Mouse (Mus musculus): ENCODE results near the gene Tomm20l.
"Not testable (repeated sequence)": the region's sequence is repeated elsewhere in the genome, so short reads cannot be mapped to it uniquely, and the experiment has no call there.

The Tomm20l gene

DNA sequence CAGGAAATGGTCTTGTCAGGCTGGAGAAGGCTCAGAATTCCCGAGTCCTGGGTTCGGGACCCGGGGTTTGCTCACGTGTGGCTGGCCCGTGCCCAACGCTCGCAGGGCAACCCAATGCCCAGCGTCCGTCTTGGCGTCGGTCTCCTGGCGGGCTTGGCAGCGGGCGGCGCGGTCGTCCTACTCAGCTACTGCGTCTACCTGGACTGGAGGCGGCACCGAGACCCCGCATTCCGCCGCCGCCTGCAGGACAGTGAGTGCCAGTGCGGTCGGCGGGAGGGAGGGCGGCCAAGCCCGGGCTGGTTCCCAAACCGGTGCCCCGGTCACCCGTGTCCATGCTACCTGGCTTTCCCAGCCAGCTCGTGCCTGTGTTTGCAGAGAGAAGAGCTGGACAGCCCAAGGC is at the start of gene Tomm20l:
Gene Tomm20l, plus strand, starts transcription at position 98 of the 400 bp plus-strand sequence.
- DNase-seq: no peak

DNA sequence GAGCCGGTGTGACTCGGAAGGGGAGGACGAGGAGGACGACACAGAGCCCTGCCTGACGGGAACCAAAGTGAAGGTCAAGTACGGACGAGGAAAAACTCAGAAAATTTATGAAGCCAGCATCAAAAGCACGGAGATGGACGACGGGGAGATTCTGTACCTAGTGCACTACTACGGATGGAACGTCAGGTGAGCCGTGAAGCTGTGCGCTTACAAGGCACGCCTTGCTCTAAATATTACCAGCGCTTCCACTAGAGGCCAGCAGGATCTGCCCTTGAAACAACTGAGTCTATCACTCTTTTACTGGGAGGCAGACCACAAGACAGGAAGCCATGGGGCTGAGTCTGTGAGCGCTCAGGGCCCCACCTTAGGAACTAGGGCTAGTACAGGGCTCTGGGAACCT is 41.4 kb upstream of the Tomm20l start:
- DNase-seq: no peak

DNA sequence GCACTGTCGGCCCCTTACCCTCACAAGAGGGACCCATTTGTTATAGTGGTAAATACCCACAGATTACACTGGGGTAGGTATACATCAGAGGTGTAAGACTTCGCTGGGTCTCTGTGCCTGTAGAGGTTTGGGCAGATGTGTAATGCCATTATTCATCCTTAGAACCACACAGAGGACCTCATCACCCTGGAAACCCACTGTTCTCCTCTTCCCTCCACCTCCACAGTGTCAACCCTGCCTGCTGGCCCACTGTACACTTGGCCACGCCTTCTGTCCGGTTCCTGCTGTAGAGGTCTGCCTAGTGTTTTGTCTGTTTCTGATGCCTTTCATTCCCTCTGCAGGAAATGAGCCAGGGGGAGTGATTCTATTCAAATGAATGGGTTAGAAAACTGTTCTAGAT is 39.2 kb upstream of the Tomm20l start:
- no peak for DNase-seq

DNA sequence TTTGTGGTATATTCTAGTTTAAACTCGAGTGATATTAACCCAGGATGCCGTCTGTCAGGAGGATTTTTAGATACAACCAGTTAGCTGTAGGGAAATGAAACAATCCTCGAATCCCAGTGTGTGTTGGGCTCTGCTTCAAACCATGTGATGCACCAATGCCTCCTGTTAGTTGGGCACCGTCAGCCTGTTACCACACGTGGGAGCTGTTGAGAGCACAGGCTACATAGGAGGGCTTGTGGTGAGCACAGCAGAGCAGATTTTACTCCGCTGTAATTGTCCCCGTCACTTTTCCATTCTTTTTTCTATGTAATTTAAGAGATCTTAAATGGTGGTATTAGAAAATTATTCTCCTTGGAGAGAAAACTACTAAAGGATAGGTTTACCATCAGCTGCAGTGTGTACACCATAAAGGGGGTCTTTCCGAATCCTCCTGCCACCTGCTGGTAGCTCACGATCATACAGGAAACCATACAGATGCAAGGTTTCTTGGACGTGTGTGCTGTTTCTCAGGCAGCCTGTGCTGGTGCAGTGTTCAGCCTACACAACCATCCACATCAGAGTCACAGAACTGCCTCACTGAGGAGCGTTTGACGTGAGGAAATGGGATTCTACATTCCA is 38.0 kb upstream of the Tomm20l start:
- DNase-seq: peak; percentile 77

DNA sequence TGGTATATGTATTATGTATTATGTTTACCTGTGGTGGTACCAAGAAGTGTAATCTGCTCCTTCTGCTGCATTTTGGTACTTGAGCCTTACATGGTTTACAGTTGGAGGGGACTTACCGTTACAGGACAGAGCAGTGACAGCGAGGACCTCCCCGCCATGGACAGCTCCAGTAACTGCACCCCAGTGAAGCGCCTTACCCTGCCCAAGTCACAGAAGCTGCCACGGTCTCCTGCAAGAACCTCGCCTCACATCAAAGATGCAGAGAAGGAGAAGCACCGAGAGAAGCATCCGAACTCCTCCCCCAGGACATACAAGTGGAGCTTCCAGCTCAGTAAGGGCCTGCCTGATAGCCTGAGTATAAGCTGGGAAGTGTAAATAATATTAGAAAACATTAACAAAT is 24.9 kb upstream of the Tomm20l start:
- DNase-seq: no peak

DNA sequence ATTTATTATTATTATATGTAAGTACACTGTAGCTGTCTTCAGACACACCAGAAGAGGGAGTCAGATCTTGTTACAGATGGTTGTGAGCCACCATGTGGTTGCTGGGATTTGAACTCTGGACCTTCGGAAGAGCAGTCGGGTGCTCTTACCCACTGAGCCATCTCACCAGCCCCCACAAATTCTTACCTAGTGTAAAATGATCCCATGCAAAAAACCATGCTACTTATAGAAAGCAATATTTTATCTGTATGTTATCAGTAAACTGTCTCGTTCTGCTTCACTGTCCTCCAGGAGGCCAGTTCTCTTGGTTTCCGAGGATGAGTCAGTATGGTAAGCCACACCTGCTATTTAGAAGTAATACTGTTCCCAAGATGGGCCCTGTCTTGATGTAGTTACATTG is 7.0 kb upstream of the Tomm20l start:
- not testable (repeated sequence) for DNase-seq

DNA sequence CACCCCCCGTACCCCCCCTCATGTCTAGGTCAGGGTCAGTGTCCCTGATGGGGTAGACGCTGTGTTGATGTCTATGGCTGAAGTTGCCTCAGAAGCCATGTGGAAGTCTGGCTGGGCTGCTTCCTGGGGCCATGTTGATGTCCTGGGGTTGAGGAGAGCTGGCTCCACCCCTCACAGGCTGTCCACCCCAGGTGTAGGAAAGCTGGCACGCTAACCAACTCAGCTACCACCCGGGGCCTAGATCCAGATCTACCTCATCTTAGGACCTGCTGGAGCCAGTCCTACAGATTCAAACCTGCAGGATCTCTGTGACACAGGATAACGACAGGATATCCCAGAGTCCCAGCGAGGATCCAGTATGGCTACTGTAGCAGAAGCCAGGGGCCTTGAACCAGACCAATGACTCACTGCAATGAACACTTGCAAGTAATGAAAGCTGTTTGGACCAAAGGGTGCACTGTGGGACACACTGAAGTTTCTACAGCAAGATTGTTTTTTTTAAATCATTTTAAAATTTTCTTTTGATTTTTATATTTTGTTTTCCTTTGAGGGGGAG is 3.9 kb upstream of the Tomm20l start:
- DNase-seq: no peak

DNA sequence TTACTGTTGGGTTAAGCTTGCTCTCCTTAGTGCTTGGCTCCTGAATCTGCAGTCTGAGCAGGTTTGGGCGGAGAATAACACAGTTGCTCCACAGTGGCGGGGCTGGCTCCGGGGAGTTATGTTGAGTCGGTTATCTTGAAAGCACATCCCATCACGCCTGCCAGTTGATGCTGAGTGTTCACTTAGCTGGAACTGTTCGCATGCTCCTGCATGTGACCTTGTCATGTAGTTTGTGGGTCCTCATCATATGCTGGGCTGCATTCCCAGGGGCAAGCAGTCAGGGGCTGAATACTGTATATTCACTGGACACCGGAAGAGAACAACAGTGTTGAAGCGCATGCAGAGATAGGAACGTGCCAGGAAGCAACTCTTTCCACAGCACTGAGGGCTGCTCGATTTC is 1.8 kb downstream of the Tomm20l start:
- no peak for DNase-seq

DNA sequence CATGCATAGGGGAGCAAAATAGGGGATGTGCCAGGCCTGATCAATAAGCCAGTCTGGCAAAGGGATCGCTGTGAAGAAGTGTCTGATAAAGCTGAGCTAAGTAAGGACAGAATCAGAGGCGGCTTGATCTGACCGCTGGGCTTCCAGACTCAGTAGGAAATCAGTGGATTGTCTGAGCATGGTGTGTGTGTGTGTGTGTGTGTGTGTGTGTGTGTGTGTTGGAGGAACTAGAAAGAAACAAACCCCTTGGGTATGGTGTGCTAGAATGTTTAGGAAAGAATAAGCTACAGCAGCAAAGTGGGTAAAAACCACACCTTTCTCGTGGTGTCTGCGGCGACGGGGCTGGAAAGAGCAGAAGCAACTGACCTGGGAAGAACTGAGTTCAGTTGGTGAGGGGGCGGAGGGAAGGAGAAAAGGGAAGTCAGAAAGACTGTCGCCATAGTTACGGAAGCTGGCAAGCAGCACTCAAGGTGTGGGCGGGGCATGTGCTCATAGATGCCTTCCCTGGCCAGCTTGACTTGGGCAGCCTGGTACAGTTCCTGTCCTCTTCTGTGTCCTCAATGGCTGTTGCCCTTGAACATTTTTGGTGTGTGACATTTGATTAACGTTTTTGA is 2.6 kb downstream of the Tomm20l start:
- peak; percentile 87 for DNase-seq

DNA sequence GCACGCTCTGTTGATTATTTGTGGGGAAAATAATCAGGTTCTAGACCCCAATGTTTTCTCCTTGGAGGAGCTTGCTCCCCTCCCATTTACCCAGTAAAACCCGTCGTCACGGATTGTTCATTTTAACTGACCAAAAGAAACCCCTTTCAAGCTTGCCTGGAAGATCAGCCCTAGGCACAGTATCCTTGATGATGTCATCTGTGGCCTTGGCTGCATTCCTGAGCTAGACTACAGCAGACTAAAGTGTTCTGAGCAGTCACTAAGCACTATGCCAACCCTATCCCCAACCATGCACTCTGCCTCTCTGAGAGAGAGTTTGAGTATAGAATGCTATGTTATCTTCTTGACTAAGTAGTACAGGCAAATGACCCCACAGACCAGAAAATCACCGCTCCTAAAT is 5.2 kb downstream of the Tomm20l start:
- DNase-seq: no peak

DNA sequence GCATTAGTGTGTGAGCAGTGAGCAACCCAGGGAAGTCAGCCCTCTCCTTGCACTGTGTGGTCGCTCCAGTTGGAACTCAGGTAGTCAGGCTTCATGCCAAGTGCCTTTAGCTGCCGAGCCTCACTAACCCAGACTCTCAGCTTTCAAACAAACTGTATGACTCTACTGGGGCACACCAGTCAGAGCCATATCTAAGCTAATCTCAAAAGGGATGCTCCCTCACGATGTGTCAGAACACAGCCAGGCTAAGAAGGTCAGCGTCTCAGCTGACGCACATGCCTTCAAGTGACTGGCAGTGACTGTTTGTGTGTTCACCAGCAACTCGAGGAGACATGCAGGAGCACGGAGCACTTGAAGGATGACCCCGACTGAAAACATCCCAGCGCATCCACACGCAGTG is 11.5 kb downstream of the Tomm20l start:
- DNase-seq: no peak

DNA sequence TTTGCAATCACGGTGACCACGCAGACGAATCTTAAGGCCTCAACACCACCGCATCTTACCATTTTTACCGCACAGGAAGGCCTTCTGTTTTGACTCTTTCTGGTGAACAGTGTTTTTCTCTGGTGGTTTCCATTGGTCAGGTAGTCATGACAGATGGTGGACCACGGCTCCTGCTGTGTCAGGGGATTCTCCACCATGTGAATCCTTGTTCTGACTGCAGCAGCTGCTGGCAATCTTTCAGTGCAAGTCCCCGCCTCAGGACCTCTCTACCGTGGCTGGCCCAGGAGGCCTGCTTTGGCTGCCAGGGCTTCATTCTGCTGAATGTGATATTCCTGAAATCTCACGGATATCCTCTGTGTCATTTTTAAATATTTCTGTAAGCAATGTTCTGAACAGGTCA is 12.1 kb downstream of the Tomm20l start:
- no peak for DNase-seq

DNA sequence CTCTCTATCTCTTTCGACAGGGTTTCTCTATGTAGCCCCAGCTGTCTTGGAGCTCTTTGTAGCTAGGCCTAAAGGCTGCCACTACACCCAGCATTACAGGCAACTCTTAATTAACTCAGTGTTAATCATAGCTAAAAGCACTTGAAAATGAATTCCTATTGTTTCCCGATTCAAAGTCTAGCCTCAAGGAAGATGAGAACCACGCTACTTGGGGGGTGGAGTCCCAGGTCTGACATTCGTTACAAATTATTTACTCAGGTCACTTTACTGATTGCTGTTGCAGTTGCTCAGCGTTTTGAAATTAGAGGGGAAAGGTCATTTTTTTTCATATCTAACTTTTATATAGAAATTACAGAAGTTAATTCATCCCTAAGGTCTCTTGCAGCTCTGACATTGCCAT is 24.4 kb downstream of the Tomm20l start:
- DNase-seq: no peak

DNA sequence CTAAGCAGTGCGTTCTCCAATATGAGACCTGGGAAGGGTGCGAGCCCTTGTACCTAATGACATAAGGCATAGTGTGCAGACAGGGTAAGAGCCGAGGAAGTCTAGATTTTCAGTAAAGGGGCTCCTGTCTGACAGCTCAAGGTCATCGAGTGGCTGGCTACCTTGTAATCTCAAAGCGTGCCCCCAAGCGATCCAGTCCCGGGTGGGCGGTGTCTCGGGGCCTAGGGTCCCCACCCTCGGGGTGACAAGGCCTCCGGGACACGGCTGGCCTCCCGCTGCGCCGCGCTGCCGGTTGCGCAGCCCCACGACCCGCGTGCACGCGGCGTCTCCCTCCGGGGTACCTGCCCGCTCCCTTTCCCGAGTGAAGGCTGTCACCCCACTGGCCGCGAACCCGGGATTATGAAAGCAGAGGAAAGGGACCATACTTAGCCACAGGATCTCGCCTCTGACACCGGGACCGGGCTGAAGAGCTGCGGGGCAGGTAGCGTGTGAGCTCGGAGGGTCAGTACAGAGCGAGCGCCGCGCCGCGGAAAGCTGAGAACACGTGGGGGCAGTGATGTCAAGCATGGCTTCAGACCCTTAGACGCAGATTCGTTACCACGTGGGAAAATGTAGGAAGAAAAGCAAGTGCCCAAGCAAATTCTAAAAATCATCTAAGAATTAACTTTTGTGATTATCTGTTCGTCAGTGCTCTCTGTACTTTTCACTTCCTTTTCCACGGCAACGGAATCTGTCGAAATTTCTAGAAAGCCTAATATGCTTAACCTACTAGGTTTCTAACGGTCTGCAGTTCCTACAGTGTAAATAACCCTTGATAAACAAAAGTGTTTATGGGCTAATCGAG is 25.1 kb downstream of the Tomm20l start, which contains the start of the genes Timm9 and 2700049A03Rik:
Gene Timm9, minus strand, starts transcription at position 555 of the 844 bp plus-strand sequence.
Gene 2700049A03Rik, plus strand, starts transcription at position 719 of the 844 bp plus-strand sequence.
- DNase-seq: peak; percentile 70

DNA sequence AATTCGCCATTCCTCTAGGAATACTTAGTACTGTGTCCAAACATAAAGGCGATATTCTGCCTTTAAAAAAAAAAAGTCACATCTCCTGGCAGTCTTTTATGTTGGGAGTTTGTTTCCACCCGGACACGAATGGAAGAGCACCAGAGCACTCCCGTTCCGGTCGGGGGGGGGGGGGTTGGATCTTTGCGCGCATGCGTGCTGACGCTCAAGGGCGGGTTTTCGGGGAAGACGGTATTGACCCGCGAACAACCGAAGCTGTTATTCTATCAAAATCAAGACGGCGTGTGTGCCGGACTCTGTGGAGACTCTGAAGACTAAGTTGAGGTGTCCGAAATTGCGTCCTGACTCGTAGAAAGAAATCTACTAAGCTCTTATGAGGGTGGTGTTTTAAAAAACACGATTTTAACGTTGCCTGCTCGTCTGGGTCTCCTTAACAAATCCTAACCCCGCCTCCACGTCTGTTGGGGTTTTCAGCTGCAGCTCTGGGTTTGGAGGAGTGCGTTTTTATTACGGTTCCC is 25.8 kb downstream of the Tomm20l start:
- DNase-seq: peak; percentile 65

DNA sequence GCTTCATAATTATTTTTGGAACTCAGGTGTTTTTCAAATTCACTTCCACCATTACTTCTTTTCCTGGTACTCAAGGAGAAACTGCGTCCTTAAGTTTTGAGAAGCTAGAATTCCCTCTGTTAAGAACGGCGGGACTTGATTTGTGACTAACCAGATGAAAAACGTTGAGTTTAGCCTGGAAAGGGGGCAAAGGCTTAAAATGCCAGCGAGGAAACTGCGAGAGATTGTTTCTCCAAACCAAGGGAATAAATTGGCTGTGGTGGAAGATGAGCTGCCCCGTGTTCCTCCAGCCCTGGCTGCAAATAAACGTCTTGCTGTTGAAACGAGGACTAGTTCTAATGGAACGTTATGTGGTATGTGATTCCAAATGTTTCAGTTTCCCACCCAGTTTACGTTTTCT is 26.5 kb downstream of the Tomm20l start:
- no peak for DNase-seq

DNA sequence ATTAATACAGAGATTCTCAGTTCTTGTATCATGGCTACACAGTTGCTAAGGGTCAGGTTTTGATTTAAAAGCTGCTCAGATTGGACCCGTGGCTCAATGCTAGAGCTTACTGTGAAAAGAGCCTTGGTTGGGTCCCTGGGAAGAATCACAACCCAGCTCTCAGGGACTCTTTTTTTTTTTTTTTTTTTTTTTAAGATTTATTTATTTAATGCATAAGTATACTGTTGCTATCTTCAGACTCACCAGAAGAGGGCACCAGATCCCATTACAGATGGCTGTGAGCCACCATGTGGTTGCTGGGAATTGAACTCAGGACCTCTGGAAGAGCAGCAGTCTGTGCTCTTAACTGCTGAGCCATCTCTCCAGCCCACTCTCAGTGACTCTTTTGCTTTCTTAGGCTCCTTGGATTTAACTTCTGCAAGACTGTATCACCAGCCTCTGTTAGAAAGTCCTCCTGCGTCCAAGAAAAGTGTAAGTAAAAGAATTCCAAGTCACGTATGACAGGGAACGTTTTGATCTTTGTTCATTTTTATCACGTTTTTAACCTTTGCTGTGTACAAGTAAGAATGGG is 28.1 kb downstream of the Tomm20l start:
- DNase-seq: no peak

DNA sequence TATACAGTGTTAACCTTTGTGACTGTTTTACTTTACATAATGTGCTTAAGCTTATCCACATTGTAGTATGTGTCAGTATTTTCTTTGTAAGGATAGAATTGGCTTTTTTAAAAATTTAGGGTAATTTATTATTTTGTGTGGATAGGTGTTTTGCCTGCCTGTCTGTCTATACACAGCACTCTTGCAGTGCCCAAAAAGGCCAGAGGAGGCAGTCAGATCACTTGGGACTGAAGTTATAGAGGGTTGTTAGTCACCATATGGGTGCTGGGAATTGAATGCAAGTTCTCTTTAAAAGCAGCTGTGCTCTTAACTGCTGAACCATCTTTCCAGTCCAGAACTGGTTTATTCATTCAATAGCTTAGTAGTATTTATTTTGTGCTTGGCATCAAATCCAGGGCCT is 30.0 kb downstream of the Tomm20l start:
- DNase-seq: no peak

DNA sequence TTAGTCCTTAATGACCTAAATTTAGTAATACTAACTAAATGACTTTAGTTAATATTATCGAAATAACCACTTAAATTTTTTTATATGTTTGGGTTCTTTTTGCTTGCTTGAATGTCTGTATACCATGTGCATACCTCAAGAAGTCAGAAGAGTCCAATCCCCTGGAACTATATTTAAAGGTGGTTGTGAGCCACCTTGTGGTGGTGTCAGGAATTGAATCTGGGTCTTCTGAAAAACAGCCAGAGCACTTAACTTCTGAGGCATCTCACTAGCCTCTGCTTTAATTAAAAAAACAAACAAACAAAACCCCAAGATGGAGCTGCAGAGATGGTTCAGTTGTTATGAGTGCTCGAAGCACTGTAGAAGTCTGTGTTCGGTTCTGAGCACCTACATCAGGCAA is 36.4 kb downstream of the Tomm20l start:
- peak; percentile 12 for DNase-seq

DNA sequence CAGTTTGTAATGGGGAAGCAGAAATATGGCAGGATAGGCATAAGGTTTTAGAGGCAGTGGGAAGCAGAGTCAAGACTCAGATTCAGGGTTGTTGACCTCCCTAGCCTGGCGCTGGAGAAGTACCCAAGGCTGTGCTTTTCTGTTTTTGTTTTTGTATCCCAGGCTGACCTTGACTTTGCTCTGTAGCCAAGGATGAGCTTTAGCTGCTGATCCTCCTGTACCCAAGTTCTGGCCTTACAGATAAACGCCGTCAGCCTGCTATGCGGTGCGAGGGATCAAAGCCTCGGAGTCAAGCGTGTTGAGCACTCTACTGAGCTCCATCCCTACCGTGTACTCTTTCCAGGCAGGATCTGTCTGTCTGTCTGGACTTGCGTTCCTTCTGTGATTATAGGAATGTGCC is 37.6 kb downstream of the Tomm20l start:
- DNase-seq: no peak

DNA sequence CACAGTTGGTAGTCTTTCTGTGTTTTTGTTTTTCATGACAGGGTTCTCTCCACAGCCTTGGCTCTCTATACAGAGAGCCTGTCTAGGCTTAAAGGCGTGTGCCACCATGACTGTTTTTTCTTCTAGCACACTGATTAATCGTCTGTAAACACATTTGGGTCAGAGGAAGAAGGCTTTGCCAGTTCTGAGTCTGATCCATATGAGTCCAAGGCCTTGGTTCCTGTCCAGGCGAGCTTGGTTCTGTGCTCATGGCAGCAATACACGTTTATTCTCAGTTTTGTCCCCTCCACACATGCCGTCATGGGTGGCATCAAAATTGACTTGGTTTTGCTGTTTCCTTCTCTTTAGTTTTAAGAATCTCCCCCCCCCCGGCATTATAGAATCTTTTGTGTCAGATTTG is 38.2 kb downstream of the Tomm20l start:
- DNase-seq: no peak

DNA sequence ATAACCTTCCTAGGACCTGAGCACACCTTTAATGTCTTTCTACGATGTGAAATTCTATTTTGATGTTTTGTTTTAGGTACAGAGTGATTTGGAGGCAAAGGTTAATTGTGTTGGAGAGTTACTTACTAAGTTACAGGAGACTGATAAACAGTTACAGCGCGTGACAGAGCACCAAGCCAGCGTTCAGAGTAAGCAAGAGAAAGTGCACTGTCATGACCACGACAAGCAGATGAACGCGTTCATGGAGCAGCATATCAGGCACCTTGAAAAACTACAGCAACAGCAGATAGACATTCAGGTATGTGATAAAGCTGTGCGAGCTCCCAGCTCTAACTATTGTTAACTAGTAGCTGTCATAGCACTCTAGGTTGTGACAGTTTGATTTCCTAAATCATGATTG is 38.9 kb downstream of the Tomm20l start:
- DNase-seq: no peak

DNA sequence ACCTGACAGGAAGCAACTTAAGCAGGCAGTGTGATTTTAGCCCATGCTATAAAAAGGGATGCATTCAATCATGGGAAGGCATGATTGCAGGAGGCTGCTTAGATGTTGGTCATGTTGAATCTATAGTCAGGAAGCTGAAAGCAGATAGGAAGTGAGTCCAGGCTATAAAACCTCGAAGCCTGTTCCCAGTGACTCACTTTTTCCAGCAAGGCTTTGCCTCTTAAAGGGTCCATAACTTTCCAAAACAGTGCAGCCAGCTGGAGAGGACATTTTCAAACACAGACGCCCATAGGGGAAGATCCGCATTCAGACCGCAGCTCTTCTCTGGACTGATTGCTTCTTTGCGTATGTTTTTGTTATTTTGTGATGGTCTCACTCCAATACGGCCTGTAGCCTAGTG is 43.8 kb downstream of the Tomm20l start:
- no peak for DNase-seq

All from layer of hippocampus, adult 9-11 months (tissue).